Mouse (Mus musculus) neural tube, embryonic 12.5 days (tissue): Measurements from ENCODE around the gene Cdh20. TPM values are rescaled to one million over a fixed set of nuclear protein-coding genes. Genes with fewer than 3 reads are reported as not detected.

Experiments used
- ATAC-seq: fragments of 200-750 bp; cut with Nextera tagmentation; 2 replicates; pipeline ENCODE4 v1.8.0; 2017; ENCODE audit warnings: low read depth, mild to moderate bottlenecking, moderate TSS enrichment, moderate library complexity; ENCODE audit not compliant: low FRiP score
- H3K27ac ChIP-seq: fragments of 300-500 bp; sonication (generic); 2 replicates; pipeline ENCODE4 v1.5.1; 2016
- H3K27me3 ChIP-seq: fragments of 300-500 bp; sonication (generic); replicated peaks from 2 replicates; pipeline ENCODE4 v1.6.1; 2016; ENCODE audit warnings: mild to moderate bottlenecking
- H3K36me3 ChIP-seq: fragments of 300-500 bp; sonication (generic); 2 replicates; pipeline ENCODE4 v1.6.1; 2016; ENCODE audit warnings: mild to moderate bottlenecking
- H3K4me1 ChIP-seq: fragments of 300-500 bp; sonication (generic); 2 replicates; pipeline ENCODE4 v1.6.1; 2016
- H3K4me2 ChIP-seq: fragments of 300-500 bp; sonication (generic); replicated peaks from 2 replicates; pipeline ENCODE4 v1.6.1; 2016; ENCODE audit warnings: mild to moderate bottlenecking
- H3K4me3 ChIP-seq: fragments of 300-500 bp; sonication (generic); 2 replicates; pipeline ENCODE4 v1.5.1; 2016
- H3K9ac ChIP-seq: fragments of 300-500 bp; sonication (generic); 2 replicates; pipeline ENCODE4 v1.6.1; 2016; ENCODE audit warnings: mild to moderate bottlenecking
- H3K9me3 ChIP-seq: fragments of 300-500 bp; sonication (generic); 2 replicates; pipeline ENCODE4 v1.6.1; 2016; ENCODE audit warnings: mild to moderate bottlenecking
- WGBS: fragments of 180-500 bp; shearing (Covaris S2); methylation state at CpG from one replicate; pipeline ENCODE4 v1.1.7; 2016; 5-methylcytosine and 5-hydroxymethylcytosine counted together
- polyA plus RNA-seq: library from polyadenylated mRNA; unstranded; fragments of >200 nt; fragmentation: Nextera tagmentation; extraction: Ambion mirVana; gene quantifications from 2 replicates; pipeline ENCODE4 v1.2.1, GENCODE M21; 2016

The Cdh20 gene
- polyA plus RNA-seq, 1 experiment from 2014 or later: 0.72 TPM

GRCm38 (mm10) chr1:104817510-104817909 lies 49.2 kb downstream of the Cdh20 start:
- Histone ChIP-seq H3K4me1 (no peaks in the 10 kb centered on the region), H3K36me3 (no peaks in the 10 kb centered on the region), H3K9ac (no peak overlapping the region), H3K4me2 (no peak overlapping the region), H3K27ac (no peak overlapping the region), H3K4me3 (no peak overlapping the region), H3K27me3 (no peaks in the 10 kb centered on the region), H3K9me3 (no peaks in the 10 kb centered on the region)
- ATAC-seq: no peak
- WGBS: 86% methylated on average over 2 of the region's 2 CpGs

- H3K4me2 ChIP-seq: no peak overlapping the region
- H3K9ac ChIP-seq: no peak overlapping the region
- H3K27me3 ChIP-seq: no peaks in the 10 kb centered on the region
- no peak for ATAC-seq
- no peaks in the 10 kb centered on the region for H3K36me3 ChIP-seq
- H3K27ac ChIP-seq: no peak overlapping the region
- no peak overlapping the region for H3K4me3 ChIP-seq
- no peaks in the 10 kb centered on the region for H3K9me3 ChIP-seq
- WGBS: 86% methylated on average over 2 of the region's 2 CpGs
- no peaks in the 10 kb centered on the region for H3K4me1 ChIP-seq
Observed at GRCm38 (mm10) chr1:104828106-104828505, 59.8 kb downstream of the Cdh20 start.

GRCm38 (mm10) chr1:104838206-104838915 lies 70.0 kb downstream of the Cdh20 start:
- ATAC-seq: no peak
- H3K4me1 ChIP-seq: no peaks in the 10 kb centered on the region
- H3K27me3 ChIP-seq: no peaks in the 10 kb centered on the region
- WGBS: 60% methylated on average over 4 of the region's 4 CpGs
- no peak overlapping the region for H3K4me3 ChIP-seq
- no peaks in the 10 kb centered on the region for H3K36me3 ChIP-seq
- no peak overlapping the region for H3K9ac ChIP-seq
- H3K9me3 ChIP-seq: no peaks in the 10 kb centered on the region
- H3K27ac ChIP-seq: no peak overlapping the region
- no peak overlapping the region for H3K4me2 ChIP-seq

- Histone ChIP-seq H3K9ac (no peak overlapping the region), H3K27ac (no peak overlapping the region), H3K27me3 (no peaks in the 10 kb centered on the region), H3K9me3 (no peaks in the 10 kb centered on the region), H3K36me3 (no peaks in the 10 kb centered on the region), H3K4me1 (no peaks in the 10 kb centered on the region), H3K4me2 (no peak overlapping the region), H3K4me3 (no peak overlapping the region)
- ATAC-seq: no peak
Observed at GRCm38 (mm10) chr1:104839051-104839450, 70.7 kb downstream of the Cdh20 start.

GRCm38 (mm10) chr1:104848256-104848919 lies 80.1 kb downstream of the Cdh20 start:
- no peak overlapping the region for H3K4me3 ChIP-seq
- no peaks in the 10 kb centered on the region for H3K36me3 ChIP-seq
- WGBS: 25% methylated on average over 2 of the region's 2 CpGs
- no peak overlapping the region for H3K27ac ChIP-seq
- H3K27me3 ChIP-seq: no peaks in the 10 kb centered on the region
- peak; percentile 33; the same call in 1 of the 2 replicates for ATAC-seq
- no peak overlapping the region for H3K9ac ChIP-seq
- H3K4me1 ChIP-seq: no peaks in the 10 kb centered on the region
- no peak overlapping the region for H3K4me2 ChIP-seq
- H3K9me3 ChIP-seq: no peaks in the 10 kb centered on the region

GRCm38 (mm10) chr1:104848920-104849272 lies 80.6 kb downstream of the Cdh20 start:
- 42% methylated on average over 4 of the region's 4 CpGs for WGBS
- H3K4me1 ChIP-seq: no peaks in the 10 kb centered on the region
- H3K36me3 ChIP-seq: no peaks in the 10 kb centered on the region
- H3K9me3 ChIP-seq: no peaks in the 10 kb centered on the region
- no peak overlapping the region for H3K9ac ChIP-seq
- ATAC-seq: no peak
- H3K27ac ChIP-seq: no peak overlapping the region
- no peak overlapping the region for H3K4me2 ChIP-seq
- no peak overlapping the region for H3K4me3 ChIP-seq
- no peaks in the 10 kb centered on the region for H3K27me3 ChIP-seq

GRCm38 (mm10) chr1:104877384-104877783 lies 109.1 kb downstream of the Cdh20 start:
- 49% methylated on average over 1 of the region's 1 CpGs for WGBS
- no peak; the same call in 1 of the 2 replicates for ATAC-seq
- Histone ChIP-seq H3K36me3 (no peaks in the 10 kb centered on the region), H3K4me1 (no peaks in the 10 kb centered on the region), H3K27ac (no peak overlapping the region), H3K9me3 (no peaks in the 10 kb centered on the region), H3K4me3 (no peak overlapping the region), H3K27me3 (no peaks in the 10 kb centered on the region), H3K9ac (no peak overlapping the region), H3K4me2 (no peak overlapping the region)

GRCm38 (mm10) chr1:104901815-104902214 lies 133.5 kb downstream of the Cdh20 start:
- H3K36me3 ChIP-seq: no peaks in the 10 kb centered on the region
- no peak overlapping the region for H3K4me2 ChIP-seq
- ATAC-seq: no peak
- H3K9ac ChIP-seq: no peak overlapping the region
- H3K27me3 ChIP-seq: no peaks in the 10 kb centered on the region
- H3K9me3 ChIP-seq: no peaks in the 10 kb centered on the region
- H3K4me3 ChIP-seq: no peak overlapping the region
- H3K27ac ChIP-seq: no peak overlapping the region
- no peaks in the 10 kb centered on the region for H3K4me1 ChIP-seq

GRCm38 (mm10) chr1:104903409-104903808 lies 135.1 kb downstream of the Cdh20 start:
- no peaks in the 10 kb centered on the region for H3K36me3 ChIP-seq
- H3K27me3 ChIP-seq: no peaks in the 10 kb centered on the region
- no peak overlapping the region for H3K4me3 ChIP-seq
- H3K27ac ChIP-seq: no peak overlapping the region
- ATAC-seq: no peak
- H3K4me1 ChIP-seq: no peaks in the 10 kb centered on the region
- no peaks in the 10 kb centered on the region for H3K9me3 ChIP-seq
- H3K9ac ChIP-seq: no peak overlapping the region
- no peak overlapping the region for H3K4me2 ChIP-seq
- 80% methylated on average over 5 of the region's 5 CpGs for WGBS

GRCm38 (mm10) chr1:104912407-104912806 lies 144.1 kb downstream of the Cdh20 start:
- H3K27ac ChIP-seq: no peak overlapping the region
- H3K9me3 ChIP-seq: no peaks in the 10 kb centered on the region
- H3K9ac ChIP-seq: no peak overlapping the region
- H3K27me3 ChIP-seq: no peaks in the 10 kb centered on the region
- no peak for ATAC-seq
- no peaks in the 10 kb centered on the region for H3K36me3 ChIP-seq
- H3K4me1 ChIP-seq: no peaks in the 10 kb centered on the region
- H3K4me3 ChIP-seq: no peak overlapping the region
- 70% methylated on average over 3 of the region's 3 CpGs for WGBS
- H3K4me2 ChIP-seq: no peak overlapping the region

GRCm38 (mm10) chr1:104916507-104916906 lies 148.2 kb downstream of the Cdh20 start:
- WGBS: 22% methylated on average over 2 of the region's 2 CpGs
- H3K9me3 ChIP-seq: no peaks in the 10 kb centered on the region
- no peak overlapping the region for H3K9ac ChIP-seq
- H3K27ac ChIP-seq: no peak overlapping the region
- no peak overlapping the region for H3K4me3 ChIP-seq
- H3K4me2 ChIP-seq: no peak overlapping the region
- H3K36me3 ChIP-seq: no peaks in the 10 kb centered on the region
- ATAC-seq: 0 out of 2 replicates have a peak, but pooled peaks have one; percentile 41
- no peaks in the 10 kb centered on the region for H3K27me3 ChIP-seq
- no peaks in the 10 kb centered on the region for H3K4me1 ChIP-seq

- H3K4me3 ChIP-seq: no peak overlapping the region
- H3K4me2 ChIP-seq: no peak overlapping the region
- H3K27ac ChIP-seq: no peak overlapping the region
- H3K4me1 ChIP-seq: no peaks in the 10 kb centered on the region
- no peak for ATAC-seq
- no peaks in the 10 kb centered on the region for H3K9me3 ChIP-seq
- no peak overlapping the region for H3K9ac ChIP-seq
- no peaks in the 10 kb centered on the region for H3K27me3 ChIP-seq
- 25% methylated on average over 1 of the region's 1 CpGs for WGBS
- no peaks in the 10 kb centered on the region for H3K36me3 ChIP-seq
Observed at GRCm38 (mm10) chr1:104917307-104917836, 149.0 kb downstream of the Cdh20 start.

- Histone ChIP-seq H3K9ac (no peak overlapping the region), H3K4me1 (no peaks in the 10 kb centered on the region), H3K4me2 (no peak overlapping the region), H3K4me3 (no peak overlapping the region), H3K27me3 (no peaks in the 10 kb centered on the region), H3K9me3 (no peaks in the 10 kb centered on the region), H3K27ac (no peak overlapping the region), H3K36me3 (no peaks in the 10 kb centered on the region)
- ATAC-seq: no peak
- 49% methylated on average over 7 of the region's 7 CpGs for WGBS
Observed at GRCm38 (mm10) chr1:104933051-104933450, 164.7 kb downstream of the Cdh20 start.
